Mouse (Mus musculus): Measurements from ENCODE around the gene Ctc1. TPM values are rescaled to one million over a fixed set of nuclear protein-coding genes. Genes with fewer than 3 reads are reported as not detected.
A peak's percentile ranks its signal among the peaks of the same experiment; 100 is the strongest.
"Not testable (repeated sequence)": the region's sequence is repeated elsewhere in the genome, so short reads cannot be mapped to it uniquely, and the experiment has no call there.

Gene Ctc1
- polyA plus RNA-seq, 2 experiments: 15.2 to 21.9 TPM

DNA sequence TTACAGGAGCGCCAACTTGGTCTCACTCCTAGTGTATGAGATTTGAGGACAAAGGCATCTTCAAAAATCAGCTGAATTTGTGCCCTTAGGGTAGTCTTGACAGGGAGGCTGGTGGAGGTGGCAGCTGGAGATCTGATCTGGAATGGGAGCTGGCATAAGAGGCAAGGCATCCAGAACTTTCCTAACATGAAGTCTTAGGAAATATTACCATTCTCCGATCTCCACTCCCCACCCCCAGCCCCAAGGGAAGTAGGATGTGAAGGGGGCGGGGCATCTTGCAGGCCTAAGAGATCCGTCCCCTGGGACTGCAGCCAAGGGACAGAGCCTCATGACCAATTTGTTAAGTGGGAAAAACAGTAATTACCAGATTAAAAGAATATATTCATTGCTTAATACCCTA lies 45.5 kb upstream of the Ctc1 start:
- Histone ChIP-seq H3K9me3 (ENCODE audit: control insufficient read depth, low read length) (no peaks in the 10 kb centered on the region), H3K27me3 (ENCODE audit: control insufficient read depth, insufficient read depth, low read length) (peaks cover 2% of the 10 kb centered on the region; the same call in 1 of the 2 replicates), H3K4me1 (replicated peaks; ENCODE audit: control insufficient read depth in 2 of 2, insufficient read depth in 2 of 2, low read length in 1 of 2) (peaks cover 13 to 18% of the 10 kb centered on the region in 2 experiments), H3K36me3 (replicated peaks; ENCODE audit: control insufficient read depth, insufficient read depth, low read depth) (no peaks in the 10 kb centered on the region), H3K4me2 (ENCODE audit: low read depth) (no peak overlapping the region), H3K4me3 (ENCODE audit: insufficient read depth in 1 of 2, low read depth in 2 of 2, low read length in 2 of 2) (no peak overlapping the region), H3K9ac (replicated peaks) (no peak overlapping the region), H3K27ac (no peak overlapping the region)
- DNase-seq (ENCODE audit: low read depth in 3 of 3, low spot score in 3 of 3): no peak
- no peak for TF ChIP-seq CTCF (IDR thresholded peaks at IDR 0.05; ENCODE audit: low read depth)
- no peak for TF ChIP-seq EP300 (IDR thresholded peaks at IDR 0.05; ENCODE audit: low read depth)
- no peak for ATAC-seq (ENCODE audit: insufficient read depth)
- WGBS (ENCODE audit: insufficient replicate concordance): 66% methylated on average over 4 of the region's 4 CpGs

DNA sequence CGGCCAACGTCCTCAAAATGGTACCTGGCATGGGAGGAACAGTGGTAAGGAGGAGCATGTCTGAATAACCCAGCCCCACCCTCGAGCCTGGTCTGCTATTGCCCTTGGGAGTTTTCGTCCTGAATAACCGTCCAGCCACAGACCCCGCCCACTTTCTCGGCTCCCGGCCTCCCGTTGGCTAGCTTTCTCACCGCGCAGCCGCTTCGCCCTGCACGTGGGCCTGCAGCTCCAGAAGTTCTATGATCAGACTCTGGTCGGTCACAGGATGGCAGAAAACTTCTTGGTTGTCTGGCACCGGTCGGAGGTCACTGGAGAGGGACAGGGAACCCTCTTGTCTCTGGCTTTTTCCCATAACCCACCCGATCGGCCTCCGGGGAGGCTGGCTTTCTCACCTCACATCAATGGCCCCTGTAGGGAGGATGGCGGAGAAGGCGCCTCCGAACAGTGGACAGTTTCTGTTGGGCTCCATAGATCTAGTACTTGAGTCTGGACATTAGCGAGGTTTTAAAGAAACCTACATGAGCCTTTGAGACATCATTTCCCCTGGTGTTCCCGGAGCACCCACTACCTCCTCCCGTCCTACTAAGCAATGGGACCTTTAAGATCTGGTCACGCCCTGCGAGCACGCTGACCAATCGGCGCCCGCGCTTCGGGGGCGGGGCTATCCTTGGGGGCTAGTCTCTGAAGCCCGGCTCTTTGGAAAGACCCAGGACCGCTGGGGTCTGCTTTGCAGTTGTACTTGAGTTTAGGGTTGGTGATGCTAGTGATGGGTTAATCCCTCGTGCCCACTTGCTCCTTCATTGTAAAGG lies 42.3 kb upstream of the Ctc1 start:
- H3K36me3 ChIP-seq (replicated peaks; ENCODE audit: control insufficient read depth, insufficient read depth, low read depth); H3K27ac ChIP-seq; H3K27me3 ChIP-seq (ENCODE audit: control insufficient read depth, insufficient read depth, low read length); H3K9me3 ChIP-seq (ENCODE audit: control insufficient read depth, low read length); H3K9ac ChIP-seq (replicated peaks): not testable (repeated sequence)
- Histone ChIP-seq H3K4me3 (ENCODE audit: insufficient read depth in 1 of 2, low read depth in 2 of 2, low read length in 2 of 2) (peak overlapping the region; percentile 50 to 57), H3K4me1 (replicated peaks; ENCODE audit: control insufficient read depth in 2 of 2, insufficient read depth in 2 of 2, low read length in 1 of 2) (peaks cover under 1 to 12% of the 10 kb centered on the region in 2 experiments), H3K4me2 (ENCODE audit: low read depth) (peak overlapping the region; percentile 74)
- WGBS (ENCODE audit: insufficient replicate concordance): under 1% methylated on average over 37 of the region's 38 CpGs
- DNase-seq (ENCODE audit: low read depth in 3 of 3, low spot score in 3 of 3) (peak; percentile 67 to 74 (median 70)), ATAC-seq (ENCODE audit: insufficient read depth) (peak; percentile 93)

DNA sequence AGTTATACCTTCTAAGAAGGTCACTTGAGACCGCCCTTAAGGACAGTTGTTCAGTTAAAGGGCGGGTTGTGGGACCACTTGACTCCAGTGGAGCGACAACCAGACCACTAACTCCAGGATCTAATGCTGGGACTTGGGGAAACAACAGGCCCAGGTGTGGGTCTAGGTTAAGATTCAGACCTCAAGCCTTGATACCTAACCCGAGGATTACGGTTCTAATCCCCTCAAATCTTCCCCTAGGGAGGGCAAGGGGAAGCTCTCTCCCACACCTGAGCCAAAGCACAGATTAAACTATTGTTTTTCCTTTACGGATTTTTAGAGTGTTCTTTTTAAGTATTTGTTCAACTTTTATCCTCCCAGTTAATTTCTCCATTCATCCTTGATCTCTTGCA lies 41.7 kb upstream of the Ctc1 start:
- no peak overlapping the region; the same call in 1 of the 2 replicates for H3K9ac ChIP-seq (replicated peaks)

DNA sequence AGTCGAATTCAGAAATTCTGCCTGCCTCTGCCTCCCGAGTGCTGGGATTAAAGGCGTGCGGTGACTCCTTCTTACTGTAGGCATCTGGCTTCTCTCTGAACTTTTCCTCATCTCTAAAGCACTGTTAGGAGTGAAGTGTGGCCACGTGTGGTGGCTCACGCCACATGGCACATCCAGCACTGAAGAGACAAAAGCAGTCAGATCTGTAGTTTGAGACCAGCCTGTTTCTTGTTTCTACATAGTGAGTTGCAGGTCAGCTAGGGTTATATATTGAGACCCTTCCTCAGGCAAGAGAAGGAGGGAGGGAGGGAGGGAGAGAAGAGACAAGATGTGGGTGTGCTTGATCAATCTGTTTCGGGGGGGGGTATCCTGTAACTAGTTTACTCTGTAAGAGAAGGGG lies 40.6 kb upstream of the Ctc1 start, which contains the start of gene Rangrf:
Gene Rangrf, minus strand, starts transcription at position 101 of the 400 bp plus-strand sequence.
- 67% methylated on average over 7 of the region's 7 CpGs for WGBS (ENCODE audit: insufficient replicate concordance)
- Histone ChIP-seq H3K4me1 (replicated peaks; ENCODE audit: control insufficient read depth in 2 of 2, insufficient read depth in 2 of 2, low read length in 1 of 2) (peaks cover 0 to 14% of the 10 kb centered on the region in 2 experiments; a peak in 3 of 4 replicates), H3K4me2 (ENCODE audit: low read depth) (peak within 1 kb of the TSS; percentile 74), H3K4me3 (ENCODE audit: insufficient read depth in 1 of 2, low read depth in 2 of 2, low read length in 2 of 2) (peak within 1 kb of the TSS; percentile 50 to 57; a peak in 2 of 4 replicates), H3K9me3 (ENCODE audit: control insufficient read depth, low read length) (no peaks in the 10 kb centered on the region), H3K36me3 (replicated peaks; ENCODE audit: control insufficient read depth, insufficient read depth, low read depth) (no peaks in the 10 kb centered on the region), H3K27me3 (ENCODE audit: control insufficient read depth, insufficient read depth, low read length) (no peaks in the 10 kb centered on the region), H3K9ac (replicated peaks) (no peak within 1 kb of the TSS; the same call in 1 of the 2 replicates), H3K27ac (no peak within 1 kb of the TSS)
- DNase-seq (ENCODE audit: low read depth in 3 of 3, low spot score in 3 of 3) (no peak), ATAC-seq (ENCODE audit: insufficient read depth) (no peak)
- TF ChIP-seq EP300 (IDR thresholded peaks at IDR 0.05; ENCODE audit: low read depth): no peak

More for the DNA sequence above, 41.7 kb upstream of the Ctc1 start:
- Histone ChIP-seq H3K4me1 (replicated peaks; ENCODE audit: control insufficient read depth in 2 of 2, insufficient read depth in 2 of 2, low read length in 1 of 2) (peaks cover 0 to 10% of the 10 kb centered on the region in 2 experiments; a peak in 3 of 4 replicates), H3K4me2 (ENCODE audit: low read depth) (peak overlapping the region; percentile 74), H3K9me3 (ENCODE audit: control insufficient read depth, low read length) (no peaks in the 10 kb centered on the region), H3K36me3 (replicated peaks; ENCODE audit: control insufficient read depth, insufficient read depth, low read depth) (no peaks in the 10 kb centered on the region), H3K27ac (no peak overlapping the region), H3K27me3 (ENCODE audit: control insufficient read depth, insufficient read depth, low read length) (no peaks in the 10 kb centered on the region), H3K4me3 (ENCODE audit: insufficient read depth in 1 of 2, low read depth in 2 of 2, low read length in 2 of 2) (peak overlapping the region; percentile 50 to 57)
- DNase-seq (ENCODE audit: low read depth in 3 of 3, low spot score in 3 of 3) (no peak), ATAC-seq (ENCODE audit: insufficient read depth) (no peak)
- WGBS (ENCODE audit: insufficient replicate concordance): 30% methylated on average over 6 of the region's 6 CpGs
- TF ChIP-seq EP300 (IDR thresholded peaks at IDR 0.05; ENCODE audit: low read depth): no peak
- no peak for TF ChIP-seq CTCF (IDR thresholded peaks at IDR 0.05; ENCODE audit: low read depth)

DNA sequence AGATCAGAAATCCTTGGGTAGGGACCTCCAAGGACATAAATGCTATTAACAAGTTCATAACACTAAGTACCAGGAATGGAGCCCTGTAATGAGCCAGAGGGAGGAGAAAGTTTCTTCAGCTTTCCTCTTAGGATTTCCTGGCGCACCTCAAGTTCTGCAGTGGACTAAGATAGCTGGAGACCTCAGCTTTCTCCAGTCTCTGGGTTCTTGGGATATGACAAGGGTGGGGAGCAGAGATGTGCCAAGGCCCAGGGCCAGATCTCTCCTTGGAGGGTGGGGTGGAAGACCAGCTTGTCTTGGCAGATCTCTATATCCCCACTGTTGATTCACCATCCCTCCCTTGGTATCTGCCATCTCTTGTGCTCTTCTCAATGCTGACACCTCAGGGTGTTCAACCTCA lies 40.1 kb upstream of the Ctc1 start:
- no peak overlapping the region for H3K27ac ChIP-seq
- peaks cover 0 to 14% of the 10 kb centered on the region in 2 experiments; a peak in 3 of 4 replicates for H3K4me1 ChIP-seq (replicated peaks; ENCODE audit: control insufficient read depth in 2 of 2, insufficient read depth in 2 of 2, low read length in 1 of 2)
- 71% methylated on average over 1 of the region's 1 CpGs for WGBS (ENCODE audit: insufficient replicate concordance)
- ATAC-seq (ENCODE audit: insufficient read depth): no peak
- no peak for DNase-seq (ENCODE audit: low read depth in 3 of 3, low spot score in 3 of 3)
- TF ChIP-seq EP300 (IDR thresholded peaks at IDR 0.05; ENCODE audit: low read depth): no peak
- no peak for TF ChIP-seq CTCF (IDR thresholded peaks at IDR 0.05; ENCODE audit: low read depth)
- no peaks in the 10 kb centered on the region for H3K36me3 ChIP-seq (replicated peaks; ENCODE audit: control insufficient read depth, insufficient read depth, low read depth)
- H3K9ac ChIP-seq (replicated peaks): no peak overlapping the region
- no peak overlapping the region for H3K4me2 ChIP-seq (ENCODE audit: low read depth)
- no peaks in the 10 kb centered on the region for H3K9me3 ChIP-seq (ENCODE audit: control insufficient read depth, low read length)
- no peaks in the 10 kb centered on the region for H3K27me3 ChIP-seq (ENCODE audit: control insufficient read depth, insufficient read depth, low read length)
- H3K4me3 ChIP-seq (ENCODE audit: insufficient read depth in 1 of 2, low read depth in 2 of 2, low read length in 2 of 2): no peak overlapping the region
